Mouse (Mus musculus): ENCODE measurements around the gene Snx3.

Gene Snx3

GRCm38 (mm10) chr10:42511184-42512135 lies 9.6 kb downstream of the Snx3 start:
- no peak for DNase-seq

GRCm38 (mm10) chr10:42514125-42514524 lies 12.3 kb downstream of the Snx3 start:
- no peak for DNase-seq

DNA sequence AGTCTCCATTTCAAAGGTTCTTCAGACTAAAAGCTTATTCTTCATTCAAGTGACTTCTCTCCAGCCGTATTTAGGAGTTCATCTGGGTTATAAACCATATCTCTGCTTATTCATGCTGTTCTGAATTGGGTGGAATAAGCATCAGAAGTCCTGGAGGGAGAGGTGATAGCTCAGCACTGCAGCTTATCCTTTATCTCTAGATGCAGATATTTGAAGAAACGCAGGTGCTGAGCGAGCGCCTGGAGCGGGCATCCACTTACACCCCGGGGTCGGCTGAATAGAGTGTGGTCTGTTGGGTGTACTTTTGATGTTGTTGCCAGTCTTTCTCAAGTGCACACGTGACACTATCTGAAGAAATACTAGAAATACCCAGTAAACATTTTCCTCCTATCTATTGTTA lies 16.5 kb downstream of the Snx3 start:
- DNase-seq, result no peak

DNA sequence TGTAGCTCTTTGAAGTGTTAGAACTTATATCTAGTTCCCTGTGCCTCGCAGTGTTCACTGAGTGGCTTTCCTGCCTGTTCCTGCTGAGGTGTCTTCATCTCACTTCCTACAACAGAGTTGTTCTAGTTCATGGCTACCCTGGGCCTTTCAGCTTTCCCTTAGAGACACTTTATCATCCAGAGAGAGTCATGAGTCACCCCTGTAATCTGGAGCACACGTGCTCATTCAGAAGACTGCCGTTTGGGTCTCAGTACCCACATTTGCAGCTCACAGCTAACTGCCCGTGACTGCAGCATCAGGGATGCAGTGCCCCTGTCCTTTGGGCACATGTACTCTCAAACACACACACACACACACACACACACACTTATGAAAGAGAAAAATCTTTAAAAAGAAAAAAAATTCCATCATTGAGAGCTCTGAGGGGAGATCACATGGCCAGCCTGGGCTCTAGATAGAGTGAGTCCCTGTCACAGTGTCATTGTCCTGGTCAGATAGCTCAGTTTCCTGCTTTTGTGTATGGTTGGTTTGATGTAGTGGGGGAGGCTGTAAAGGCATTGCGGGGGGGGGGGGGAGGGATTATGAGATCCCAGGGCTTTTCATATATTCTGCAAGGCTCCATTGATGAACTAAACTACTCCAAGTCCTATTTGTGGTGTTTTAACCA lies 19.6 kb downstream of the Snx3 start:
- DNase-seq, result no peak

DNA sequence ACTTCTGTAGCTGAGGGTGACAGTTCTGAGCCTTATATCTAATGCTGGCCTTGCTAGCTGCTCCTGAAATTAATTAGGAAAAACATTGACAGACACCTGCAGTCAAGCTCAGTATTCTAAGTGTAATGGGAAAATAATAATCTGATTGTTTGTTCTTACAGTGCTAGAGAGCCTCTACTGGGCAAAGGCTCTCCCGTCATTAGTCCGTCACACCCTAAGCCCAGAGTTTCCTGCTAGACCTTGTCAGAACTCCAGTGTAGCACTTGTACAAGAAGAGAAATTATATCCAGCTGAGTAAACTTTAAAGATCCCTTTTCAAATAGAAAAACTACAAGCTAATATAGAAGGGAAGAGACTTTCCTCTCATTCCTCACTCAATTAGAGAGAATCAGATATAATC lies 21.1 kb downstream of the Snx3 start:
- no peak for DNase-seq

- DNase-seq, result no peak
Measured at GRCm38 (mm10) chr10:42523556-42524162, 21.8 kb downstream of the Snx3 start.

- no peak for DNase-seq
Measured at GRCm38 (mm10) chr10:42525682-42526081, 23.9 kb downstream of the Snx3 start.

DNA sequence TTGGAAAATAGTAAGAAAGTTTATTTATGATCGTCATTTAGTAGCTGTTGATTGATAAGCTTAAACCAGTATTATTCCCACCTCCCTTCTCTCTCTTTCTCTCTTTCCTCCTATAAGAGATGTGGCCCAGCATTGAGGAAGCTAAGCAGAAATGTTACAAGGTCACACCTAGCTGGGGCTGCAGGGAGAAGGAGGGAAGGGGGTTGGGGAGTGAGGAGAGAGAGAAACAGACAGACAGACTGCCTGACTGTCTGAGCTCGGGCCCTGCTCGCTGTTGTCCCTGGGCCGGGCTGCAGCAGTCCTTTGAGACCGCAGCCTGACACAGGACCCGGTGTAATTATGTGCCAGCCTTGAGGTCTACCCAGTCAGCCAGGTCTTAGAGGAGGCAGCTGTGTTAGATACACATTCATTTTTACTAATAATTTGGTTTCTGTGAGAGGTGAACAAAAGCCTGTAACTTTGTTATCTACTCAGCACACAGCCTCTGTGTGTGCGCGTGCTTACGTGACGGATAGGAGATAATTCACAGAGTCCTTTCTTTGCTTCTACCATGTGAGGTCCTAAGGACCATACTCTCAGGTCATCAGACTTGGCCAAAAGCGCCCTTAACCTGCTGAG lies 32.1 kb downstream of the Snx3 start:
- DNase-seq, result no peak

DNA sequence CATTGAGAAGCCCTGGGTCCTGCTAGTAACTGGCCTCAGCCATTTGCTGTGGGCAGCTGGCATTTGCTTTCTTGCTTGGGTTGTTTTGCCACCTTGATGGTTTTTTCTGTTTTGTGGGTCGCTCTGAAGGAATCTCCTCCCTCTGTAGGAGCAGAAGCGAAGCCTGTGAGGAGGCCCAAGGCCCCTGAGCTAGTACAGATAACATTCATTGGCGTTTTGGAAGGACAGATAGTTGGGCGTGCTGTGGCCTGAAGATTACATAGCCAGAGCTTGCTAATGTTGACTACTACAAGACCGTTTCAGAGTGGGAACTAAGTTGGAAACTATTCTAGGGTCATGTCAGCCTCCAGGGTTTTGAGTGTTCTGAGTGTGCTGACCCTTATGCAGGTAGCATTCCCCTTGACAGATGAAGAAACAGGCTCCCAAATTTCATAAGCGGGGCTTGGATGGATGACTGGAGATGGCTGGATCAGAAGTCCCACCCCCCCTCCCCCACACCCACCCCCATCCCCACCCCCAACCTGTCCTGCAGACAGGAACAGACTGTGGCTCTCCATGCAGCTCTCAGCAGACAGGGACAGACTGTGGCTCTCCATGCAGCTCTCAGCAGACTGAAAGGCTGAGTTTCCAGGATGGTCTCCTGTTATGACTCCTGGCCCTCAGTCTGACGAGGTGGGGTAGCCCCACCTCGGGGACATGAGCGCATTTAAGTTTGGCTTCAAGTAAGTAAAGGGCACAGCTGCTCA lies 35.9 kb downstream of the Snx3 start:
- DNase-seq, result no peak

DNA sequence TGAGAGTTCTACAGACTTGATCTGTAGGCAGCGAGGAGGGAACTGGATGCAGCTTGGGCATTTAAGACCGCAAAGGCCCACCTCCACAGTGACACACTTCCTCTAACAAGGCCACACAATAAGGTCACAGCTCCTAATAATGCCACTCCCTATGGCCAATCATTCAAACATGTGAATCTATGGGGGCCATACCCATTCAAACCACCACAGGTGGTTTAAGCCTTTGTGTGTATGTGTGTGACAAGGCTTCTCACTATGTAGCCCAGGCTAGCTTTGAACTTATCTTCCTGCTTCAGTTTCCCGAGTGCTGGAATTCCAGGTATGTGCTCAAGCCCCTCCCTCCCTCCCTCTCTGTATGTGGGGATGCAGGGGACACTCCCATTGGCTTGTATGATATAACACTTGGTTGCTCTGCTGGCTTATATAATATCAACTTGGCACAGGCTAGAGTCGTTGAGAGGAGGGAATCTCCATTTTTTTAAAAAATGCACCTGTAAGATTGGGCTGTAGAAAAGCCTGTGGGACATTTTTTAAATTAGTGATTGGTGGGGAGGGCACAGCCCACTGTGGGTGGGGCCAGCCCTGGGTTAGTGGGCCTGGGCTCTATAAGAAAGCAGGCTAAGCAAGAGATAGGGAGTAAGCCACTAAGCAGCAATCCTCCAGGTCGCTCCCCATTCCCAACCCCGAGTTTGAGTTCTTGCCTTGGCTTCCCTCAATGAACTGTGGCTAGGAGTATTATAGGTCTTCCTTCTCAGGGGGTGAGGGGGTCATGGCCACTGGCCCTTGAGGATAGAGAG lies 44.1 kb downstream of the Snx3 start:
- DNase-seq, result no peak

DNA sequence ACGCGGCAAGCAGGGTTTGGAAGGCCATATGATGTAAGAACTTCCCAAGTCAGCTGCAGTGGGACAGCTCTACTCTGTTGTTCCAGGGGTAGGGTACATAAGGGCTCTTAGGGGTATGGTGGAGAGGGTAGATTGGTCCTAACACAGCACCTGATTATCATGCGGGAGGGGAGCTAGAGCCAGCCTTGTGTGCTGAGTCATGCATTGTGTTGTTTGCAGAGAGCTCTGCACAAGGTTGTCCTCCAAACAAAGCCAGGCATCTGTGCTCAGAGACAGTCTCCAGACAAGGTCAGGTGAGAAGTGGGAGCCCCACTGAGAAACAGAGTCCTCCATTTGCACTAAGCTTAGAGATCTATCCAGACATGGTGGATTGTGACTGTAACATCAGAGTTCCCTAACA lies 44.7 kb downstream of the Snx3 start:
- no peak for DNase-seq

DNA sequence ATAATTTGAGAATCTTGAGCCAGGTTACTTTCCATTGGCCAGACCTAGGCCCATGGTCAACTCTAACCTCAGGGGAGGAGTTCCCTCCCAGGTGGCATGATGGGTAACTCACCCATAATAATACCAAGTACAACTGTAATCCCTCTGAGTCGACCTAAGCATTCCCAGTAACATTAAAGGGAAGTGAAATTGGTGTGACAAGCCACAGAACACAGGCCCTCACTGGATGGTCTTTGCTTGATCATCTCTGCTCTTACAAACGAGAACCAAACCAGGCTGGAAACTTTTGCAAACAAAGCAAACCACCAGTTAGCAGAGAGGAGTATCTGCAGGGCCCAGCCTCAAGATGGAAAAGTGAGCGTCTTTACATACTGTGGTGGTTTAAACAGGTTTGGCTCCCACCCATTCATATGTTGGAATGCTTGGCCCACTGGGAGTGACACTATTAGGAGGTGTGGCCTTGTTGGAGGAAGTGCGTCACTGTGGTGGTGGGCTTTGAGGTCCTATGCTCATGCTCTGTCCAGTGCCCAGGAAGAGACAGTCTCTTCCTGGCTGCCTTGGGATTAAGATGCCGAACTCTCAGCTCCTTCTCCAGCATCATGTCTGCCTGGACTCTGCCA lies 57.9 kb downstream of the Snx3 start:
- DNase-seq, result no peak

- no peak for DNase-seq
Measured at GRCm38 (mm10) chr10:42562272-42562671, 60.4 kb downstream of the Snx3 start.

DNA sequence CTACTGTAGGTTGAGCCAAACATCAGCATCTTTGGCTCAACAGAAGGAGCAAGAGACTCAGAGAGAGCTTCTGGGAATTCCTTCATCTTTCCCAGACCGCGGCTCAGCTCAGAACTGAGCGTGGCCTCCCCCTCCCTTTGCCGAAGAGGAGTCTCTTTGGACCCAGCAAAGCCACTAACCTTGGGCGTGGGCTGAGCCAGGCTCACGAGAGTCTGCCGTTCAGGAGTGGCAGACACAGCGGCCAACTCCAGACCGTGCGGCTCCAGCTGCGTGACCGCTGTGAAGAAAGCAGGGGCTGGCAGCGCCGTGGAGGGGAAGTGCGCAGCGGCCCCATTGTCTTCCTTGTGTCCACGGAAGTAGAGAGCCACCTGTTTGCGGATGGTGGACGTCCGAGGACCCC lies 70.7 kb downstream of the Snx3 start:
- no peak for DNase-seq

DNA sequence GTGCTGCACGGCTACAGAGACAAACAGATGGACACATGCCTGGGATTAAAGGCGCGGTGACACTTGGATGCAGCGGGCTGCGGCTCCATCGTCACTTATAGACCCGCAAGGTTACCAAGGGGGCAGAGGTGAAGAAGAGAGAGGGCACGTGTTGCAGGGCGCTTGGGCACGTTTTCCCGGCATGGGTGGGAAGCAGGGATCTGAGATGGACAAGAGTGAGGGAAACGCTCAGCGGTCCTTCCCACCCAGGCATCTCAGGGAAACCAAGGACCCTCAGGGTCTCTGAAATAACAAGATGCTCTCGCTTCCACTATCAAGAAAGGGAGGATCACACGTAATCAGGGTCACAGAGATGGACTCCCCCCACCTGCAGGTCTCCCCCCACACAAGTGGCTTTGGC lies 71.1 kb downstream of the Snx3 start:
- no peak for DNase-seq

DNA sequence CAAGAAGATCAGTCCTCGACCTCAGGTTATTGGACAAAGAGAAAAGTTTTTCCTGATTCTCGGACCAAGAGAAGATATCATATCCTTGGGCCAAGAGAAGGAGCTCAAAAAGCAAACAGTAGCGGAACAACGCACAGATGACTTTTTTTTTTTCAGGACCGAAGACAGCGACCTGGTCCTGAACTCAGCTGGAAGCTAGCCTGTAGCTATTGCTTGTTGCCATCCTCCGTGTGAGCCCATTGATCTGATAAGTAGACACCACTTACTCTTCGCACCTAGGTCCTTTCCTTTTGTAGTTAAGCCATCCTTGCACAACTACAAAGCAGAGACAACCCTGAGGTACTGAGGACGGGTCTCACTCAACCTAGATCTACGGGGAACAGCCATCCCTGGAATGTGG lies 72.8 kb downstream of the Snx3 start:
- DNase-seq, result no peak

- no peak for DNase-seq
Measured at GRCm38 (mm10) chr10:42577525-42578280, 75.9 kb downstream of the Snx3 start.

DNA sequence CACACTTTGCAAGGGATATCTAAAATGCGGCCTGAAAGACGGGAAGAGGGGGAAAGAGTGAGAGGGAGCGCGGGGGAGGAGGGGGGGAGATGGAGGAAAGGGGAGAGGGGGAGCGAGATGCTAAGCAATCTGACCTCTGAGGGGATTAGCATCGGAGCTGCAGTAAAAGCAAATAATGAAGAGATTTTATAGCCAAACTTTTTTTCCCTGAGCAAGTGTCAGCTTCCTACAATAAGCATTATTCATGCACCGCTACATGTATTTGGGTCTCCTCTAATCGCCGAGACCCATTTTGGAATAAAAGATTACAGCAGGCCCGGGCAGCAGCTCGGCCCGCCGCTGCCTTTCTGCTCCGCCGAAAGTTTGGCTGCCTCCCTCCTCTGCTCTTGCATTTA lies 76.4 kb downstream of the Snx3 start:
- no peak for DNase-seq

DNA sequence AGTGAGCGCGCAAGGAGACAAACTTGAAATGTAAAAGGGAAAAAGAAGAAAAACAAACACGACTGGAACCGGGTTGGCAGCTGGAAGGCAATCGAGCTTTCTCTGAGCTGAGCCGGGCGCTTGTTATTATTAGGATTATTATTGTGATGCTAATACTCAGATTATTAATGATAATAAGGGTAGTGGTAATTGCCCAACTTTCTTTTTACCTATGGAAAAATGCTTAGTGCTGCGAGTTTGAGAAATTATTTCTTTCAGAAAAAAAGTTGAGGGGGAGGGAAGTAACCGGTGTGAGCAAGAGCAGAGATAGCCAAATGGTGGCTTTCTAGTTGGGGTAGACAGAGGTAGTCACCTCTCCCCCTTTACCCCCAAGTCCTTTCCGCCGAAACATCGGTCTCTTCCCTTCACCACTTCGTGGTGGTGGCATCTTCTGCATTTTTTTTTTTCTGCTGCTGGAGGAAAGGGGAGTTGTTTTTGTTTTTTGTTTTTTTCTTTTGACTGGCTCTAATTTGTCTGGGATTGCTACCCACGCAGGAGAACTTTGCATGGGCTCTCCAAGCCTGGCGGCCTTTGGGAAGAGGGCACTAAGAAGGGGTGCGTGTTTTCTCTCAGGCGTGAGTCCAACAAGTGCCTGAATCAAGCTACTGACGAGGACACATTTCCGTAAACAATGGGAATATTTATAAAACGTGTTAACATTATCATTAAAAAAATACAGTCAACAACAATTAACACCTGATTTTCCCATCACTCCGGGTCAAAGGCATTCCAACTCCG lies 77.1 kb downstream of the Snx3 start:
- DNase-seq, result no peak

All from cerebellum, adult 11-12 months (tissue).